Mouse (Mus musculus) stomach, embryonic 14.5 days (tissue): ENCODE results near the gene Syne1. TPM values are rescaled to one million over a fixed set of nuclear protein-coding genes. Genes with fewer than 3 reads are reported as not detected.

ENCODE experiments used
- ATAC-seq: fragments of 200-750 bp; cut with Nextera tagmentation; 2 replicates; pipeline ENCODE4 v1.8.0; 2017; ENCODE audit warnings: low read depth, moderate TSS enrichment; ENCODE audit not compliant: insufficient number of reproducible peaks, insufficient read depth, low FRiP score
- H3K27ac ChIP-seq: fragments of 300-500 bp; sonication (generic); 2 replicates; pipeline ENCODE4 v1.5.1; 2014; ENCODE audit warnings: mild to moderate bottlenecking, low read length, moderate library complexity, mixed read lengths
- H3K27me3 ChIP-seq: fragments of 300-500 bp; sonication (generic); 2 replicates; pipeline ENCODE4 v1.6.1; 2014; ENCODE audit warnings: low read length, control low read depth, mixed read lengths; ENCODE audit not compliant: control insufficient read depth, insufficient read depth
- H3K36me3 ChIP-seq: fragments of 300-500 bp; sonication (generic); 2 replicates; pipeline ENCODE4 v1.6.1; 2014; ENCODE audit warnings: mild to moderate bottlenecking, control low read depth, low read length, moderate library complexity, mixed read lengths; ENCODE audit not compliant: control insufficient read depth, insufficient read depth
- H3K4me1 ChIP-seq: fragments of 300-500 bp; sonication (generic); 2 replicates; pipeline ENCODE4 v1.6.1; 2014; ENCODE audit warnings: low read length, control low read depth, mixed read lengths; ENCODE audit not compliant: control insufficient read depth, insufficient read depth
- H3K4me2 ChIP-seq: fragments of 300-500 bp; sonication (generic); replicated peaks from 2 replicates; pipeline ENCODE4 v1.6.1; 2014; ENCODE audit warnings: low read depth, low read length, control low read depth
- H3K4me3 ChIP-seq: fragments of 300-500 bp; sonication (generic); 2 replicates; pipeline ENCODE4 v1.5.1; 2014; ENCODE audit warnings: low read depth, low read length, control low read depth
- H3K9ac ChIP-seq: fragments of 300-500 bp; sonication (generic); replicated peaks from 2 replicates; pipeline ENCODE4 v1.6.1; 2014; ENCODE audit warnings: low read depth, mild to moderate bottlenecking, control low read depth, low read length, moderate library complexity, mixed read lengths
- H3K9me3 ChIP-seq: fragments of 300-500 bp; sonication (generic); 2 replicates; pipeline ENCODE4 v1.6.1; 2016; ENCODE audit warnings: low read depth, low read length, control low read depth; ENCODE audit not compliant: control insufficient read depth
- WGBS: fragments of 180-500 bp; shearing (Covaris S2); extraction: QIAGEN DNeasy Blood & Tissue Kit; methylation state at CpG from one replicate; pipeline ENCODE4 v1.1.7; 2014; 5-methylcytosine and 5-hydroxymethylcytosine counted together
- polyA plus RNA-seq: library from polyadenylated mRNA; unstranded; fragments of >200 nt; fragmentation: Nextera tagmentation; extraction: Ambion mirVana; gene quantifications from 2 replicates; pipeline ENCODE4 v1.2.1, GENCODE M21; 2014

Syne1 gene
- polyA plus RNA-seq, 1 experiment from 2014 or later, result 19.9 TPM

DNA sequence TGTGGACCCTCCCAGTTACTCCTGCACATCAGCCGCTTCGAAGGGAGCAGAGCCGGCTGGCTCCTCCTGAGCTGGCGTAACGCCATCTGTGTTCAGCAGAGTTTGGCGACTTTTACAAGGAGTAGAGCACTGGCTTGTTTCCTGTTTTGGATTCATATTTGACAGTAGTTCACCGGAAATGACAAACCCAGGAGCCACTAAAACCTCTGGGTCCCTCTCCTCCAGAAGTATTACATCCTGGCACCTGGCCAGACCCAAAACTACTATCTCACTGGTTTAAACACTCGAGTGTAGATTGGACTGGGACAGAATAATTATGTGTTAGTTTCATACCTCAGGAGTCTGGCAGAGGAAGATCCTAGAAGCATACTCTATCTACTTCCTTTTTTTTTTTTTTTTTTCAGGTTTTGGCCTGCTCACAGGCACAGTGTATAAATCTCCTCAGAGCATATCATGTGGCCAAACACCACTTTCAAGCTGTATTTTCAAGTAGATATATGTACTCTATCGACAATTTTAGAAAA, 471.3 kb downstream of the Syne1 start:
- ATAC-seq, result no peak
- H3K27ac ChIP-seq, result no peak overlapping the region
- WGBS, result 53% methylated on average over 9 of the region's 9 CpGs

DNA sequence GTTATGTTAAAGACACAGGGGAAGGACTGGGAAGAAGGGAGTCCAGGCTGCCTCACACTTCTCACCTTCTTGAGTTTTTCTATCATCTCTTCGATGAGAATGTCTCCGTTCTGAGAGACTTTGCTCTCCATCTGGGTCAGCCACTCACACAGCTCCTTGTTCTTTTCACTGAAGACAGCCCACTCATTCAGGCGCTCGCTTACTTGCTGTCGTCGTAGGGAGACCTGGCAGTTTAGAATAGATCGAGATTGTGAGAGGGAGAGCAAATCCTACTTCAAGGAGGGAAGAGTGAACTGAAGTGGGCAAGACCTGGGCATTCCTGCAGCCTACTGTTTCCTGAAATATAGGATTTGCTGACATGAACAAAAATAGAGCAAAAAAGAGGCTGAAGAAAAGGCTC, 475.6 kb downstream of the Syne1 start:
- H3K27me3 ChIP-seq, result no peaks in the 10 kb centered on the region
- no peak overlapping the region for H3K9ac ChIP-seq
- no peaks in the 10 kb centered on the region for H3K9me3 ChIP-seq
- no peak for ATAC-seq
- WGBS, result 93% methylated on average over 7 of the region's 7 CpGs
- H3K36me3 ChIP-seq, result peaks cover 4% of the 10 kb centered on the region; the same call in 1 of the 2 replicates
- no peaks in the 10 kb centered on the region for H3K4me1 ChIP-seq
- no peak overlapping the region for H3K4me3 ChIP-seq
- H3K4me2 ChIP-seq, result no peak overlapping the region
- no peak overlapping the region for H3K27ac ChIP-seq

More for the DNA sequence above, 471.3 kb downstream of the Syne1 start:
- Histone ChIP-seq H3K4me2 (no peak overlapping the region), H3K9ac (no peak overlapping the region), H3K9me3 (no peaks in the 10 kb centered on the region), H3K36me3 (no peaks in the 10 kb centered on the region), H3K4me1 (no peaks in the 10 kb centered on the region), H3K4me3 (no peak overlapping the region), H3K27me3 (no peaks in the 10 kb centered on the region)

DNA sequence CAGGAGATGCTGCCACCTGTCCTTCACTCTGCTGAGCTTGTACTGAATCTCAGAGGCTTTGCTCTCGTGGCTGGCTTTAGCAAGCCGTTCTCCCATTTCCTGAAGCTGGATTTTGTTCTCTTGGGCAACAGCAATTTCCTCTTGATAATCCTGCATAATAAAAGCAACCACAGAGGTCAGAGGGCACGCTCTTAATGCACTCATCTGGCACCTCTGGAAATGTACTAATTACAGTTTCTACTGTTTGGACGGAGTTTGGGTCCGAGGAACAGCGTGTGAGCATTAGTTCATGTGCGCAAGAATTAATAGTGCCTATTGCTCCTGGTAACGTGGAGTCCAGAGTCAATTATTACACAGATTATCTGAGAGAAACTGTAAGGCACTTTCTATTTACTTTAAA, 479.2 kb downstream of the Syne1 start:
- 79% methylated on average over 8 of the region's 8 CpGs for WGBS
- Histone ChIP-seq H3K27ac (no peak overlapping the region), H3K27me3 (no peaks in the 10 kb centered on the region), H3K9ac (no peak overlapping the region), H3K4me1 (no peaks in the 10 kb centered on the region), H3K9me3 (no peaks in the 10 kb centered on the region), H3K36me3 (peaks cover 4% of the 10 kb centered on the region; the same call in 1 of the 2 replicates), H3K4me3 (no peak overlapping the region), H3K4me2 (no peak overlapping the region)
- no peak for ATAC-seq

DNA sequence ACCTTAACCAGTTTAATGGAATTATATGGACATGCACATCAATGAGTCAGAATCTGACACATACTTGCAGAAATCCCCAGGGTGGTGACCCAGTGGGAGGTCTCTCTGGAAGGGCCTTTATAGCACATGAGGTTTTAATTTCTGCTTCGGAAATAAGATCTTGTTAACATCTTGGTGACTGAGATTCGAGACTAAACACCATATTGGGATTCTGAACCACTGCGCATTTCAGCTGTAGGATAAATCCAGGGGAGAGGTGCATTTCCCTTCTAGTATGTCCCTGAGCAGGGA, 480.4 kb downstream of the Syne1 start:
- no peak overlapping the region for H3K9ac ChIP-seq
- H3K9me3 ChIP-seq, result no peaks in the 10 kb centered on the region
- no peak overlapping the region for H3K27ac ChIP-seq
- no peak for ATAC-seq
- no peaks in the 10 kb centered on the region for H3K4me1 ChIP-seq
- no peak overlapping the region for H3K4me2 ChIP-seq
- H3K4me3 ChIP-seq, result no peak overlapping the region
- peaks cover 4% of the 10 kb centered on the region; the same call in 1 of the 2 replicates for H3K36me3 ChIP-seq
- H3K27me3 ChIP-seq, result no peaks in the 10 kb centered on the region
- WGBS, result 75% methylated on average over 3 of the region's 3 CpGs

DNA sequence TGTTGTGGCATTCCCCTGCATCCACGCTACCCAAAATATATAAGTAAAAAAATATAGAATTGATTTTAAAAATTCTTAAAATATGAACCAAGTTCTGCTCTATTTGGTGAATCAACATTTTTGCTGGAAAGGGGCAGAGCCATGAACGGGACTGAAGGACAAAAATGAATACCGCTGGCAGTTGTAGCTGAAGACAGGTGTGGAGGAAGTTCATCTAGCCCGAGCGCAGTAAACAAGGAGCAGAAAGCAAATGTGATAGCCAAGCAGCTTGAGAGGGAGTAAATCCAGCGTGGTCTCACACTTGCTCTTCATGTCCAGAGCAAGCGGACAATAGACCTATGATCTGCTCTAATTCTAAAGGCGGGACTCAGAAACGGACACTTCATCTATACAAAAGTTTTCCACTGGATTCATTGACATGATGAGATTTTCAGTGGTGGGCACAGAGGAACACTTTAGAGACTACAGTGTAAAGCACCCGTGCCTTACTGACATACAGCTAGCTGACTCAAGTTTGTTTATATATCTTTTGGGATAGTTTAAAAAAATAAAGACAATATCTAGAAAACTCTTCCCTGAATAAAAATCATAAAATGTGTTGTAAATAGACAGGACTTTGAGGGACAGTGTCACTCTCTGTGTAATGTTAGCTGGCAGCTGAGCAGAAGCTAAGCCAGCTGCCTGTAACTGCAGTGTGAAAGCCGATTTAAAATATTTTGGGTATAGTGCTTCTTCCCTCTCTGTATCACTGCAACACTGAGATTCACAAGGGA, 480.9 kb downstream of the Syne1 start:
- WGBS, result 86% methylated on average over 11 of the region's 11 CpGs
- no peak for ATAC-seq
- H3K4me2 ChIP-seq, result no peak overlapping the region

DNA sequence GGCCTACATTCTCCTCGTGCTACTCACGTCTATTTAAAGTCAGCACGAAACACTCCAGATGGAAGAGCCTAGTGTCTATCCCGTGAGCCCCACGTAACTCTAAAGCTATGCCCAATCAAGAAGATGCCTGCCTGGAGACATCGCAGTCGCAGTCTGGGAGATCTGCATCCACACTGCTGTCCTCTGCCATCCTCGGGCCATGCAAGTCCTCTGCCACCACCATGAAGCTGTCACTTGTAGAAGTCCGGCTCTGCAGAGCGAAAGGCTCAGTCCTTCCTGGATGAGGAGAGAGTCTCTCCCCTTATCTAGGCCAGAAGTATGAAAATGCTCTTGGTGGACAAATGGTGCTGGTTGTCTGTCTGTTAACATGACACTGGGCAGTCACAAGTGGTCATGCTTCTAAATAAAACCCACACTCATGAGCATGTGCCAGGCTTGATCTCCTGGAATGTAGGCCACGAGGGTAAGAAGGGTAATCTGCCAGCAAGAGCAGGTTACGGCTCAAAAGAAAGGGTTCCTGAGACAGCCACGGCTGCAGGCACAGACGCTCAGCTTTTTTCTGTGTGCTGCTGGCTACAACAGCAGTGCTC, 482.5 kb downstream of the Syne1 start, which contains the start of gene Gm10097:
Gm10097 (plus strand) TSS at position 517 of the 590 bp plus-strand sequence.
- Histone ChIP-seq H3K9ac (no peak within 1 kb of the TSS), H3K27me3 (no peaks in the 10 kb centered on the region), H3K4me3 (no peak within 1 kb of the TSS), H3K27ac (no peak within 1 kb of the TSS), H3K9me3 (no peaks in the 10 kb centered on the region), H3K4me1 (no peaks in the 10 kb centered on the region), H3K4me2 (no peak within 1 kb of the TSS), H3K36me3 (peaks cover 4% of the 10 kb centered on the region; the same call in 1 of the 2 replicates)
- ATAC-seq, result no peak
- WGBS, result 87% methylated on average over 14 of the region's 14 CpGs

More for the DNA sequence above, 480.9 kb downstream of the Syne1 start:
- Histone ChIP-seq H3K4me3 (no peak overlapping the region), H3K27ac (no peak overlapping the region), H3K4me1 (no peaks in the 10 kb centered on the region), H3K27me3 (no peaks in the 10 kb centered on the region), H3K36me3 (peaks cover 4% of the 10 kb centered on the region; the same call in 1 of the 2 replicates), H3K9me3 (no peaks in the 10 kb centered on the region), H3K9ac (no peak overlapping the region)

DNA sequence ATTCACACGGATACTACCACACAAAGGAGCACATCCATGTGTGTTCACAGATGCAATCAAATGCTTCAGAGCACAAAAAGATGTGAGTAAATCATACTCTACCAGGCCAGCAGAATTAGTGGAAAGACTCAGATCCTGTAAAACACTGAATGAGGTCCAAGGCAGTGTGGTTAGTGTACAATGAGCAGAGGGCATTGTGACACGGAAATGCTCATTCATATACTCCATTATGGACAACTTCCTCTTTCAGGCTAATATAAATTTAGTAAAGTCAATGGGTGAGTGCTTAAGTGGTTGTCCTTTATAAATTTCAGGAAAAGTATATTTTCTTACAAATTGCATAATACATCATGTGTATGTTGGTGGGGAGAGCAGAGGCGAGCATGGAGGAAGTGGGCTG, 484.2 kb downstream of the Syne1 start:
- no peak overlapping the region for H3K4me3 ChIP-seq
- no peaks in the 10 kb centered on the region for H3K27me3 ChIP-seq
- ATAC-seq, result no peak
- H3K4me1 ChIP-seq, result no peaks in the 10 kb centered on the region
- WGBS, result 72% methylated on average over 3 of the region's 3 CpGs
- peaks cover 4% of the 10 kb centered on the region; the same call in 1 of the 2 replicates for H3K36me3 ChIP-seq
- H3K9ac ChIP-seq, result no peak overlapping the region
- H3K9me3 ChIP-seq, result no peaks in the 10 kb centered on the region
- no peak overlapping the region for H3K4me2 ChIP-seq
- H3K27ac ChIP-seq, result no peak overlapping the region

DNA sequence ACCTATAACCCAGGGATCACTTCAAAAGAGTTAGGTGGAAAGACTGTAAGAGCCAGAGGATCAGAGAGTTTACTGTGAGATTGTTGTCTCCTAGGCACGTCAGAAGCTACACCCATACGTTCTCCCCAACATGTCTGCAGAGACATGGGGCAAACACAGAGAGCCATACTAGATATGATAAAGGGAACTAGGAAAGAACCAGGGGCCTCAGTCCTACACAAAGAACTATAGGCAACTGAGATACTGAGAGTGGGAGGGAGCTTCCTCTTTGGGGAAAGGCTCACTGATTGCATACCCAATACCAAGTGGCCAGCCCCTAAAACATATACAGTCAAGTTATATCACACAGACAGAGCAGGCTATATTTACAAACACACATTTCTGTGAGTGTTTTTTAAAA, 491.3 kb downstream of the Syne1 start:
- H3K27ac ChIP-seq, result no peak overlapping the region
- ATAC-seq, result no peak
- H3K9ac ChIP-seq, result no peak overlapping the region
- H3K9me3 ChIP-seq, result no peaks in the 10 kb centered on the region
- H3K27me3 ChIP-seq, result no peaks in the 10 kb centered on the region
- no peaks in the 10 kb centered on the region for H3K36me3 ChIP-seq
- no peak overlapping the region for H3K4me3 ChIP-seq
- WGBS, result 89% methylated on average over 2 of the region's 2 CpGs
- H3K4me1 ChIP-seq, result no peaks in the 10 kb centered on the region
- no peak overlapping the region for H3K4me2 ChIP-seq
